Comparison of ENCODE assay signal across 8 mouse cellular contexts in genomic region chr11:3371599-3372295, GRCm38 (mm10). TPM values are rescaled to one million over a fixed set of nuclear protein-coding genes. Genes with fewer than 3 reads are reported as not detected.
DNase-seq lines count a peak whose midpoint lies in the region; ATAC-seq lines count a peak whose summit lies in the region.

No protein-coding gene starts in this region.

- no peak overlapping the region for H3K27ac ChIP-seq in kidney, embryonic 14.5 days (ENCODE audit: low read depth, low read length)
- peak overlapping the region; percentile 16; the same call in 1 of the 2 replicates for H3K27ac ChIP-seq in embryonic facial prominence, embryonic 11.5 days (replicated peaks; ENCODE audit: low read depth, low read length)
- peak overlapping the region; percentile 89 for H3K27ac ChIP-seq in hindbrain, embryonic 15.5 days (replicated peaks)
- peak overlapping the region; percentile 92 for H3K27ac ChIP-seq in midbrain, embryonic 15.5 days

- H3K4me1 ChIP-seq in kidney, embryonic 14.5 days (ENCODE audit: control insufficient read depth, insufficient read depth, low read length), result peaks cover 27% of the 10 kb centered on the region
- peaks cover 4% of the 10 kb centered on the region for H3K4me1 ChIP-seq in embryonic facial prominence, embryonic 11.5 days (ENCODE audit: control insufficient read depth, insufficient read depth, low read length)
- H3K4me1 ChIP-seq in hindbrain, embryonic 15.5 days (replicated peaks), result peaks cover 66% of the 10 kb centered on the region
- H3K4me1 ChIP-seq in midbrain, embryonic 15.5 days, result peaks cover 58% of the 10 kb centered on the region

- ATAC-seq in kidney, embryonic 14.5 days (ENCODE audit: low FRiP score, low TSS enrichment), result 0 out of 2 replicates have a peak, but pooled peaks have one; percentile 0
- no peak; the same call in 1 of the 2 replicates for ATAC-seq in embryonic facial prominence, embryonic 11.5 days (replicated peaks; ENCODE audit: insufficient number of reproducible peaks, low FRiP score, low TSS enrichment, low read depth)
- peak; percentile 59 for ATAC-seq in hindbrain, embryonic 15.5 days (ENCODE audit: low FRiP score, low read depth)
- ATAC-seq in midbrain, embryonic 15.5 days (replicated peaks), result peak; percentile 62

- no peaks in the 10 kb centered on the region for H3K27me3 ChIP-seq in kidney, embryonic 14.5 days (ENCODE audit: control insufficient read depth, insufficient read depth, low read length)
- H3K27me3 ChIP-seq in embryonic facial prominence, embryonic 11.5 days (ENCODE audit: control insufficient read depth, insufficient read depth, low read length), result no peaks in the 10 kb centered on the region
- H3K27me3 ChIP-seq in hindbrain, embryonic 15.5 days, result no peaks in the 10 kb centered on the region
- no peaks in the 10 kb centered on the region for H3K27me3 ChIP-seq in midbrain, embryonic 15.5 days (replicated peaks)

- peak overlapping the region; percentile 71 for H3K9ac ChIP-seq in kidney, embryonic 14.5 days (ENCODE audit: low read depth, low read length)
- peak overlapping the region; percentile 62 for H3K9ac ChIP-seq in embryonic facial prominence, embryonic 11.5 days (replicated peaks; ENCODE audit: low read length)
- H3K9ac ChIP-seq in hindbrain, embryonic 15.5 days, result peak overlapping the region; percentile 78
- peak overlapping the region; percentile 87 for H3K9ac ChIP-seq in midbrain, embryonic 15.5 days

- no peak for DNase-seq in kidney, adult 18-20 months
- DNase-seq in embryonic facial prominence, embryonic 11.5 days (ENCODE audit: low spot score), result no peak
- DNase-seq in ovary, adult 18-20 months (ENCODE audit: low spot score), result no peak
- no peak for DNase-seq in kidney, postnatal 36 days
- DNase-seq in gastrocnemius, postnatal 25 days, result no peak

- H3K4me2 ChIP-seq in kidney, embryonic 14.5 days (replicated peaks; ENCODE audit: low read depth, low read length), result peak overlapping the region; percentile 94
- H3K4me2 ChIP-seq in embryonic facial prominence, embryonic 11.5 days (ENCODE audit: low read depth, low read length), result peak overlapping the region; percentile 90
- peak overlapping the region; percentile 73 for H3K4me2 ChIP-seq in hindbrain, embryonic 15.5 days
- H3K4me2 ChIP-seq in midbrain, embryonic 15.5 days, result peak overlapping the region; percentile 75

- H3K9me3 ChIP-seq in kidney, embryonic 14.5 days (ENCODE audit: control insufficient read depth, low read length), result no peaks in the 10 kb centered on the region
- no peaks in the 10 kb centered on the region for H3K9me3 ChIP-seq in embryonic facial prominence, embryonic 11.5 days (replicated peaks; ENCODE audit: control insufficient read depth, low read length)
- no peaks in the 10 kb centered on the region for H3K9me3 ChIP-seq in hindbrain, embryonic 15.5 days
- H3K9me3 ChIP-seq in midbrain, embryonic 15.5 days, result no peaks in the 10 kb centered on the region

- no peaks in the 10 kb centered on the region for H3K36me3 ChIP-seq in kidney, embryonic 14.5 days (ENCODE audit: control insufficient read depth, insufficient read depth, low read length)
- no peaks in the 10 kb centered on the region; the same call in 1 of the 2 replicates for H3K36me3 ChIP-seq in embryonic facial prominence, embryonic 11.5 days (replicated peaks; ENCODE audit: control insufficient read depth, insufficient read depth, low read depth, low read length)
- H3K36me3 ChIP-seq in hindbrain, embryonic 15.5 days, result no peaks in the 10 kb centered on the region
- H3K36me3 ChIP-seq in midbrain, embryonic 15.5 days (replicated peaks), result no peaks in the 10 kb centered on the region

- WGBS in kidney, embryonic 14.5 days, result 19% methylated on average over 7 of the region's 7 CpGs
- 21% methylated on average over 7 of the region's 7 CpGs for WGBS in embryonic facial prominence, embryonic 11.5 days
- WGBS in hindbrain, embryonic 15.5 days, result 17% methylated on average over 7 of the region's 7 CpGs
- WGBS in midbrain, embryonic 15.5 days, result 18% methylated on average over 7 of the region's 7 CpGs

- peak overlapping the region; percentile 53 for H3K4me3 ChIP-seq in kidney, embryonic 14.5 days (ENCODE audit: low read length)
- H3K4me3 ChIP-seq in embryonic facial prominence, embryonic 11.5 days (ENCODE audit: low read depth, low read length), result peak overlapping the region; percentile 54
- H3K4me3 ChIP-seq in hindbrain, embryonic 15.5 days, result peak overlapping the region; percentile 58
- H3K4me3 ChIP-seq in midbrain, embryonic 15.5 days, result peak overlapping the region; percentile 81

RNA-seq across cellular contexts. Expression of gene Limk2, which starts 37.2 kb away (rescaled TPM):
- polyA plus RNA-seq in kidney, embryonic 14.5 days (2014; fragmentation: Nextera tagmentation; extraction: Ambion mirVana), result 32.6 and 41.7 TPM in 2 replicates
- polyA plus RNA-seq in embryonic facial prominence, embryonic 11.5 days (2014; fragmentation: Nextera tagmentation; extraction: Ambion mirVana), result 47.3 and 55.9 TPM in 2 replicates
- polyA plus RNA-seq in hindbrain, embryonic 15.5 days (2015; fragmentation: Nextera tagmentation; extraction: Ambion mirVana), result 148 and 158 TPM in 2 replicates
- polyA plus RNA-seq in midbrain, embryonic 15.5 days (2015; fragmentation: Nextera tagmentation; extraction: Ambion mirVana), result 173 and 193 TPM in 2 replicates
- total RNA-seq in gastrocnemius, postnatal 25 days (2021), result 10 to 100 TPM; 11.4 to 11.8 TPM

RNA-seq across cellular contexts. Expression of gene Pik3ip1, which starts 41.5 kb away (rescaled TPM):
- polyA plus RNA-seq in kidney, embryonic 14.5 days (2014; fragmentation: Nextera tagmentation; extraction: Ambion mirVana), result 7.0 and 7.8 TPM in 2 replicates
- 10.5 and 10.6 TPM in 2 replicates for polyA plus RNA-seq in embryonic facial prominence, embryonic 11.5 days (2014; fragmentation: Nextera tagmentation; extraction: Ambion mirVana)
- 26.1 and 26.3 TPM in 2 replicates for polyA plus RNA-seq in hindbrain, embryonic 15.5 days (2015; fragmentation: Nextera tagmentation; extraction: Ambion mirVana)
- polyA plus RNA-seq in midbrain, embryonic 15.5 days (2015; fragmentation: Nextera tagmentation; extraction: Ambion mirVana), result 26.5 and 26.6 TPM in 2 replicates
- total RNA-seq in gastrocnemius, postnatal 25 days (2021), result 10 to 100 TPM; 15.3 to 17.7 TPM
